8 mouse cellular contexts compared by ENCODE assay signal in the genomic region with DNA sequence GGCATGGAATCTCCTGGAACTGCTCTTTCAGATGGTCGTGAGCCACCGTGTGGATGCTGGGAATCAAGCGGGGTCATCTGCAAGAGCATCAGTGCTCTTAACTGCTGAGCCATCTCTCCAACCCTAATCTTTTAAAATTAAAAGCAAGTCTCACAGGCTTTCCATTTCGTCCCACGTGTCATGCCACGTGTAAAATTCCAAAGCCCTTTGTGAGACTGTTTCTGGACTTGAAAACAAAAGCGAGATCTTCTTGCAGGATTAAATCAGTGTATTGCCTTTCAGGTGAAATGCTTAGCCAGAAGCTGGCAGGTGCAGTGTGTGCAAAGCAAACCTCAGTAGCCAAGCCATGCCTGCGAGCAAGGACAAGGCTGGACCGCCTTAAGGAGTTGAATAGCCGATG. TPM values are rescaled to one million over a fixed set of nuclear protein-coding genes. Genes with fewer than 3 reads are reported as not detected.
DNase-seq lines count a peak whose midpoint lies in the region; ATAC-seq and TF ChIP-seq lines count a peak whose summit lies in the region.

No protein-coding gene starts in this region.

- H3K27ac ChIP-seq in kidney, adult 2 months (ENCODE audit: insufficient read depth, low read depth, low read length) = peak overlapping the region; percentile 68
- no peak overlapping the region for H3K27ac ChIP-seq in hindbrain, embryonic 11.5 days (ENCODE audit: low read depth, low read length)
- peak overlapping the region; percentile 84 for H3K27ac ChIP-seq in midbrain, embryonic 12.5 days (replicated peaks)

- 35% methylated on average over 10 of the region's 10 CpGs for WGBS in kidney, adult 2 months
- WGBS in hindbrain, embryonic 11.5 days = 43% methylated on average over 10 of the region's 10 CpGs
- 39% methylated on average over 10 of the region's 10 CpGs for whole genome bisulfite sequencing in midbrain, embryonic 12.5 days

- POLR2A ChIA-PET in Patski (lab: Charles Lee) = interaction anchor here (1.6 kb wide), 1 partner anchor 13 kb away, joined by 3 read pairs; no protein-coding TSS in a partner anchor

- CTCF ChIA-PET in Patski (lab: Charles Lee) = interaction anchor here (1.0 to 1.2 kb wide), 2 partner anchors 69 to 107 kb away, joined by 3 to 4 read pairs; no protein-coding TSS in a partner anchor

- ATAC-seq in Patski = peak; percentile 14
- ATAC-seq in hindbrain, embryonic 11.5 days (ENCODE audit: low FRiP score) = no peak
- ATAC-seq in midbrain, embryonic 12.5 days (ENCODE audit: low FRiP score, low read depth) = no peak
- ATAC-seq in megakaryocyte-erythroid progenitor cell, adult 5-6 weeks (replicated peaks; ENCODE audit: low FRiP score, low TSS enrichment, poor library complexity, severe bottlenecking) = no peak

- H3K4me3 ChIP-seq in kidney, adult 2 months (ENCODE audit: insufficient read depth, low read depth, low read length) = peak overlapping the region; percentile 53
- peak overlapping the region; percentile 82 for H3K4me3 ChIP-seq in hindbrain, embryonic 11.5 days (ENCODE audit: low read depth, low read length)
- peak overlapping the region; percentile 78 for H3K4me3 ChIP-seq in midbrain, embryonic 12.5 days

- H3K4me2 ChIP-seq in hindbrain, embryonic 11.5 days (replicated peaks; ENCODE audit: low read depth, low read length) = peak overlapping the region; percentile 43
- peak overlapping the region; percentile 72 for H3K4me2 ChIP-seq in midbrain, embryonic 12.5 days (replicated peaks)

- no peak for TF ChIP-seq CTCF in kidney, adult 2 months (conservative IDR thresholded peaks at IDR 0.05; ENCODE audit: insufficient read depth, insufficient read length, low read depth, low read length)
- no peak for TF ChIP-seq CTCF in Patski (IDR thresholded peaks at IDR 0.05)

- TF ChIP-seq POLR2A in kidney, adult 2 months (IDR thresholded peaks at IDR 0.05; ENCODE audit: low read depth, low read length) = no peak

- DNase-seq in kidney, adult 2 months = no peak
- no peak for DNase-seq in kidney, adult 11 months
- no peak for DNase-seq in Patski (ENCODE audit: low read depth, low spot score)
- DNase-seq in hindbrain, embryonic 11.5 days (ENCODE audit: low spot score) = no peak
- no peak for DNase-seq in thymus, postnatal 0 days (ENCODE audit: low spot score)
- no peak for DNase-seq in thymus, postnatal 36 days

- H3K27me3 ChIP-seq in kidney, adult 2 months (replicated peaks; ENCODE audit: control insufficient read depth, insufficient read depth, low read length) = no peaks in the 10 kb centered on the region
- H3K27me3 ChIP-seq in Patski = no peaks in the 10 kb centered on the region
- no peaks in the 10 kb centered on the region for H3K27me3 ChIP-seq in hindbrain, embryonic 11.5 days (ENCODE audit: control insufficient read depth, insufficient read depth, low read length)
- H3K27me3 ChIP-seq in midbrain, embryonic 12.5 days = no peaks in the 10 kb centered on the region

- H3K4me1 ChIP-seq in kidney, adult 2 months (ENCODE audit: control insufficient read depth, insufficient read depth, low read length) = 0 out of 2 replicates have a peak, but pooled peaks cover 3% of the 10 kb centered on the region
- H3K4me1 ChIP-seq in hindbrain, embryonic 11.5 days (replicated peaks; ENCODE audit: control insufficient read depth, insufficient read depth, low read length) = peaks cover 2% of the 10 kb centered on the region; the same call in 1 of the 2 replicates
- H3K4me1 ChIP-seq in midbrain, embryonic 12.5 days = peaks cover 15% of the 10 kb centered on the region

- peak overlapping the region; percentile 56 for H3K9ac ChIP-seq in hindbrain, embryonic 11.5 days (ENCODE audit: low read depth, low read length)
- H3K9ac ChIP-seq in midbrain, embryonic 12.5 days (replicated peaks) = peak overlapping the region; percentile 86

- H3K9me3 ChIP-seq in hindbrain, embryonic 11.5 days (ENCODE audit: control insufficient read depth, low read length) = no peaks in the 10 kb centered on the region
- H3K9me3 ChIP-seq in midbrain, embryonic 12.5 days = no peaks in the 10 kb centered on the region

- in situ Hi-C loops in Patski (cut with MboI; ENCODE audit: low pct_unique_long_range_greater_than_20kb) = loop anchor here (5.0 kb wide), 1 partner anchor 85 kb away; no protein-coding TSS in a partner anchor

- no peaks in the 10 kb centered on the region for H3K36me3 ChIP-seq in kidney, adult 2 months (ENCODE audit: control insufficient read depth, insufficient read depth, low read length)
- no peaks in the 10 kb centered on the region for H3K36me3 ChIP-seq in hindbrain, embryonic 11.5 days (ENCODE audit: control insufficient read depth, insufficient read depth, low read length)
- H3K36me3 ChIP-seq in midbrain, embryonic 12.5 days = 0 out of 2 replicates have a peak, but pooled peaks cover 6% of the 10 kb centered on the region

RNA-seq across cellular contexts. Expression of a gene that starts 0.5 kb away (rescaled TPM):
- polyA plus RNA-seq in kidney, adult 2 months (2012; rRNA removed) = 18.8 and 23.3 TPM in 2 replicates
- polyA plus RNA-seq in Patski (2021) = 58.9 TPM
- 39.4 and 41.8 TPM in 2 replicates for polyA plus RNA-seq in hindbrain, embryonic 11.5 days (2014; fragmentation: Nextera tagmentation; extraction: Ambion mirVana)
- polyA plus RNA-seq in midbrain, embryonic 12.5 days (2016; fragmentation: Nextera tagmentation; extraction: Ambion mirVana) = 31.9 and 35.1 TPM in 2 replicates
- 24.0 and 24.9 TPM in 2 replicates for total RNA-seq in megakaryocyte-erythroid progenitor cell, adult 5-6 weeks (2014; fragmentation: Nextera tagmentation)
- 3.2 and 9.0 TPM in 2 replicates for total RNA-seq in megakaryocyte-erythroid progenitor cell, adult 5-6 weeks (2017)
- polyA plus RNA-seq in thymus, postnatal 0 days (2015; fragmentation: Nextera tagmentation; extraction: Ambion mirVana) = 6.8 and 8.6 TPM in 2 replicates

RNA-seq across cellular contexts. Expression of a gene that starts 21.2 kb away (rescaled TPM):
- polyA plus RNA-seq in kidney, adult 2 months (2012; rRNA removed) = 33.9 and 34.2 TPM in 2 replicates
- polyA plus RNA-seq in Patski (2021) = 44.9 TPM
- 3.0 and 5.1 TPM in 2 replicates for polyA plus RNA-seq in hindbrain, embryonic 11.5 days (2014; fragmentation: Nextera tagmentation; extraction: Ambion mirVana)
- polyA plus RNA-seq in midbrain, embryonic 12.5 days (2016; fragmentation: Nextera tagmentation; extraction: Ambion mirVana) = 3.0 and 3.2 TPM in 2 replicates
- total RNA-seq in megakaryocyte-erythroid progenitor cell, adult 5-6 weeks (2014; fragmentation: Nextera tagmentation) = 7.9 and 10.2 TPM in 2 replicates
- total RNA-seq in megakaryocyte-erythroid progenitor cell, adult 5-6 weeks (2017) = 4.3 and 5.4 TPM in 2 replicates
- polyA plus RNA-seq in thymus, postnatal 0 days (2015; fragmentation: Nextera tagmentation; extraction: Ambion mirVana) = 1.6 and 2.1 TPM in 2 replicates

RNA-seq across cellular contexts. Expression of a gene that starts 59.7 kb away (rescaled TPM):
- polyA plus RNA-seq in kidney, adult 2 months (2012; rRNA removed) = 12.6 and 12.9 TPM in 2 replicates
- polyA plus RNA-seq in Patski (2021) = 35.0 TPM
- 43.9 and 52.7 TPM in 2 replicates for polyA plus RNA-seq in hindbrain, embryonic 11.5 days (2014; fragmentation: Nextera tagmentation; extraction: Ambion mirVana)
- polyA plus RNA-seq in midbrain, embryonic 12.5 days (2016; fragmentation: Nextera tagmentation; extraction: Ambion mirVana) = 61.3 and 65.9 TPM in 2 replicates
- 24.8 and 32.9 TPM in 2 replicates for total RNA-seq in megakaryocyte-erythroid progenitor cell, adult 5-6 weeks (2014; fragmentation: Nextera tagmentation)
- total RNA-seq in megakaryocyte-erythroid progenitor cell, adult 5-6 weeks (2017) = 39.8 and 39.9 TPM in 2 replicates
- 24.7 and 31.1 TPM in 2 replicates for polyA plus RNA-seq in thymus, postnatal 0 days (2015; fragmentation: Nextera tagmentation; extraction: Ambion mirVana)
